Mouse (Mus musculus): ENCODE data around the gene Trip6. TPM values are rescaled to one million over a fixed set of nuclear protein-coding genes. Genes with fewer than 3 reads are reported as not detected.

The Trip6 gene
- total and polyA plus RNA-seq, 3 experiments: 0.86 to 3.9 (median 1.8) TPM

DNA sequence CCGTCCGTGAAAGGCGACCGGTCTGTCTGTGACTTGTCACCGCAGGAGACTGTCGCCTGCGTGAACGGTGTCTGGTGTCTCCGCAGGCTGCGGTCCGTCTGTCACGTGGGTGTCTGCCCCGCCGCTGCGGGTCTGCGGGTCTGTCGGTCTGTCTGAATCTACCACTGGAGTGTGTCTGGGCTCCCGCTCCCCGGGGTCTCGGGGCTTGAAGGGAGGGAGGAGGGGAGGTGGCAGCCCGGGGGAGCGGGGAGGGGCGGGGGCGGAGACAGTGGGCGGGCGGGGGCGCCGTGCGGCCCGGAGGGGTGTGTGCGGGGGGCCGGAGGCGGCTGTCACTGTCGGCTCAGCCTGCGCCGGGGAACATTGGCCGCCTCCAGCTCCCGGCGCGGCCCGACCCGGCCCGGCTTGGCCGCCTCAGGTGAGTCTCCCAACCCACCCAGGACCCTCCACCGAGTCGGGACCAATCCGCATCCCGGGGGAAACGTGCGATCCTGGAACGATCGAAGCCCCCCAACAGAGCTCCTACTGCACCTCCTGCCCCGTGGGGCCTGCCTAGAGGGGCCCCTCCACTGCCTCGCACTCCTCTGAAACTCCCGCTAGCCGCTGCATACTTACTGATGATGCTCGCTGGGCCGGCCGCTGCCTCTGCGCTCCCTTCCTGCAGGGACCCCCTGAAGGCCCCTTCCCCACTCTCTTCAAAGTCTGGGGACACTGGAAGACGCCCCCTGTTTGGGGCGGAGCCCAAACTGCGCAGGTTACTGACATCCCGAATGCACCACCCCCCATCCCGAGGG, 26.1 kb downstream of the Trip6 start:
- TF ChIP-seq POLR2AphosphoS2 (IDR thresholded peaks at IDR 0.05; ENCODE audit: low read depth, low read length) (no peak), ZNF384 (IDR thresholded peaks at IDR 0.05; ENCODE audit: low read depth, low read length) (no peak), TCF12 (IDR thresholded peaks at IDR 0.05; ENCODE audit: low read depth, low read length) (no peak), MXI1 (IDR thresholded peaks at IDR 0.05; ENCODE audit: low read depth, low read length) (no peak), NELFE (IDR thresholded peaks at IDR 0.05; ENCODE audit: low read depth, low read length) (no peak), EP300 (IDR thresholded peaks at IDR 0.05; ENCODE audit: low read length) (no peak), MAX (IDR thresholded peaks at IDR 0.05; ENCODE audit: low read length) (no peak), MYC (IDR thresholded peaks at IDR 0.05; ENCODE audit: low read depth, low read length) (no peak), HCFC1 (IDR thresholded peaks at IDR 0.05; ENCODE audit: low read depth, low read length) (no peak)
- H3K79me2 ChIP-seq (replicated peaks; ENCODE audit: control insufficient read depth, extremely low read depth, insufficient read depth, poor library complexity, severe bottlenecking): no peaks in the 10 kb centered on the region
- H3K4me1 ChIP-seq (ENCODE audit: control insufficient read depth in 1 of 2, insufficient read depth in 2 of 2): peaks cover 14 to 44% of the 10 kb centered on the region in 2 experiments; a peak in 3 of 4 replicates
- peaks cover 33% of the 10 kb centered on the region for H3K27me3 ChIP-seq (replicated peaks)
- H3K36me3 ChIP-seq (replicated peaks in 1 of 2; ENCODE audit: control insufficient read depth in 1 of 2, insufficient read depth in 1 of 2, low read length in 1 of 2): no peaks in the 10 kb centered on the region
- H3K9ac ChIP-seq (ENCODE audit: insufficient read depth, low read depth): no peak overlapping the region
- in situ Hi-C loops (cut with MboI; ENCODE audit: low pct_ligation_motif_present, low pct_unique_long_range_greater_than_20kb, low sequenced_read_pairs) (no loop called here), dilution Hi-C loops (cut with MboI; ENCODE audit: extremely low pct_ligation_motif_present, extremely low pct_unique_long_range_greater_than_20kb, low sequenced_read_pairs) (no loop called here)
- peak overlapping the region; percentile 33; the same call in 1 of the 2 replicates for H3K4me2 ChIP-seq (ENCODE audit: insufficient read depth, low read depth, poor library complexity, severe bottlenecking)
- no peak overlapping the region for H3K27ac ChIP-seq (ENCODE audit: insufficient read depth, low read depth)
- H3K9me3 ChIP-seq (replicated peaks; ENCODE audit: low read length): peaks cover 7% of the 10 kb centered on the region
- no peak overlapping the region for H3K4me3 ChIP-seq (replicated peaks in 1 of 3; ENCODE audit: low read depth in 2 of 3, low read length in 2 of 3, poor library complexity in 1 of 3)
- DNase-seq (ENCODE audit: extremely low read depth): no peak

DNA sequence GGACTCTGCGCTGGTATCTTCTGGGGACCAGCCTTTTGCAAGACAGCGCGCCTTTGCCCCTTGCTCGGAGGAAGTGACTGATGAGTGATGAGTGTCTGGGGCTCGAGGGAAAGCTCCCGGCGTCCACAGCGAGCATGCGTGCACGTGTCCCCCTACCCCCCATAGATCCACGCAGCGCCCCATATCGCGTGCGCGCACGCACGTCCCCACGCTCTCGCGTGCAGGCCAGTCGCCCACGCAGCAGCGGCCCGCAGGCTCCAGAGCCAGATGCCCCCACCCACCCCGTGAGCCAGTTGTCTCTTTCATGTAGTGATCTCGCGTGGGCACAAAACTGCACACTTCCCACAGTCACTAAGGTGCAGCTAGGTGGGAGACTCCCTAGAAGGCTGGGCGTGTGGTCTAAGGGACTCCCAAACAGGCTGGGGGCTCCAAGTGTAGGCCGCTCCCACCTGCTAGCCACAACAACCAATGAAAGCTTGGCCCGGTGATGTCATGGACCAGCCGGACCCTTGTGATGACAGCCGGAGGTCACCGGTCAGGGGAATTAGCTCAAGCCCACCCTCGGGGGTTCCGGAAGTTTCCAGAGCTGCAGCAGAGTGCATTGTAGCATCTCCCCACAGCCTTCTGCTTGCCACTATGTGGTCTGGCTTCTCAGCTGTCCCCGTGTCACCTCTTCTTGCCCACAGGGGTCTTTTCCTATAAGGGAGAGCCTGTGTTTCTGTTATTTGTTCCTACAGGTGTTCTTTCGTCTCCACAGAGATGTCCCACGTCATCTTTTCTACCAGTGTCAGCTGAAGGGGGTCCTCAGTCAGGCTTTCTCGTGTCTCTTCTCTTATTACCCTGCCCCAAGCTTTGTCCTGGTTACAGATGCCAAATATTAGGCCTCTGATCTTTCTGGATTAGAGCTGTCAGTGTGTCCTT, 26.9 kb downstream of the Trip6 start, which contains the start of gene Ache:
Gene Ache (plus strand): TSS at position 488 of the 921 bp plus-strand sequence.
- TF ChIP-seq RAD21 (IDR thresholded peaks at IDR 0.05; ENCODE audit: low read depth, low read length) (no peak), NRF1 (IDR thresholded peaks at IDR 0.05; ENCODE audit: low read depth, low read length) (peak; percentile 31; the same call in 1 of the 2 replicates), ZKSCAN1 (IDR thresholded peaks at IDR 0.05; ENCODE audit: borderline replicate concordance, low read depth, low read length) (no peak), CHD2 (IDR thresholded peaks at IDR 0.05; ENCODE audit: low read length) (no peak), BHLHE40 (IDR thresholded peaks at IDR 0.05; ENCODE audit: low read depth, low read length) (peak; percentile 33; the same call in 1 of the 2 replicates)
- Histone ChIP-seq H3K27me3 (replicated peaks) (peaks cover 40% of the 10 kb centered on the region), H3K9me3 (replicated peaks; ENCODE audit: low read length) (peaks cover 15% of the 10 kb centered on the region), H3K79me2 (replicated peaks; ENCODE audit: control insufficient read depth, extremely low read depth, insufficient read depth, poor library complexity, severe bottlenecking) (no peaks in the 10 kb centered on the region), H3K27ac (ENCODE audit: insufficient read depth, low read depth) (no peak within 1 kb of the TSS), H3K4me2 (ENCODE audit: insufficient read depth, low read depth, poor library complexity, severe bottlenecking) (peak within 1 kb of the TSS; percentile 40), H3K36me3 (replicated peaks in 1 of 2; ENCODE audit: control insufficient read depth in 1 of 2, insufficient read depth in 1 of 2, low read length in 1 of 2) (no peaks in the 10 kb centered on the region), H3K4me3 (replicated peaks in 1 of 3; ENCODE audit: low read depth in 2 of 3, low read length in 2 of 3, poor library complexity in 1 of 3) (peak within 1 kb of the TSS in 1 of 3 experiments; percentile 12), H3K9ac (ENCODE audit: insufficient read depth, low read depth) (no peak within 1 kb of the TSS), H3K4me1 (ENCODE audit: control insufficient read depth in 1 of 2, insufficient read depth in 2 of 2) (peaks cover 14 to 41% of the 10 kb centered on the region in 2 experiments; a peak in 3 of 4 replicates)
- in situ Hi-C loops (cut with MboI; ENCODE audit: low pct_ligation_motif_present, low pct_unique_long_range_greater_than_20kb, low sequenced_read_pairs): no loop called here
- dilution Hi-C loops (cut with MboI; ENCODE audit: extremely low pct_ligation_motif_present, extremely low pct_unique_long_range_greater_than_20kb, low sequenced_read_pairs): no loop called here
- no peak for DNase-seq (ENCODE audit: extremely low read depth)
